Mouse (Mus musculus) lung, embryonic 16.5 days (tissue): ENCODE data around the gene Exosc10. TPM values are rescaled to one million over a fixed set of nuclear protein-coding genes. Genes with fewer than 3 reads are reported as not detected.

Experiments used
- ATAC-seq: fragments of 200-750 bp; cut with Nextera tagmentation; 2 replicates; pipeline ENCODE4 v1.8.0; 2017; ENCODE audit warnings: low read depth, mild to moderate bottlenecking, moderate library complexity
- H3K27ac ChIP-seq: fragments of 300-500 bp; sonication (generic); 2 replicates; pipeline ENCODE4 v1.5.1; 2014; ENCODE audit warnings: mild to moderate bottlenecking, control low read depth, low read length
- H3K27me3 ChIP-seq: fragments of 300-500 bp; sonication (generic); 2 replicates; pipeline ENCODE4 v1.6.1; 2014; ENCODE audit warnings: low read depth, low read length, mixed read lengths; ENCODE audit not compliant: control insufficient read depth, insufficient read depth
- H3K36me3 ChIP-seq: fragments of 300-500 bp; sonication (generic); 2 replicates; pipeline ENCODE4 v1.6.1; 2014; ENCODE audit warnings: low read length; ENCODE audit not compliant: control insufficient read depth, insufficient read depth
- H3K4me1 ChIP-seq: fragments of 300-500 bp; sonication (generic); replicated peaks from 2 replicates; pipeline ENCODE4 v1.6.1; 2014; ENCODE audit warnings: low read length, mixed read lengths; ENCODE audit not compliant: control insufficient read depth, insufficient read depth
- H3K4me2 ChIP-seq: fragments of 300-500 bp; sonication (generic); 2 replicates; pipeline ENCODE4 v1.6.1; 2014; ENCODE audit warnings: low read depth, low read length, control low read depth
- H3K4me3 ChIP-seq: fragments of 300-500 bp; sonication (generic); 2 replicates; pipeline ENCODE4 v1.5.1; 2014; ENCODE audit warnings: mild to moderate bottlenecking, low read length, control low read depth
- H3K9ac ChIP-seq: fragments of 300-500 bp; sonication (generic); 2 replicates; pipeline ENCODE4 v1.6.1; 2014; ENCODE audit warnings: low read length, control low read depth
- H3K9me3 ChIP-seq: fragments of 300-500 bp; sonication (generic); 2 replicates; pipeline ENCODE4 v1.6.1; 2016; ENCODE audit warnings: low read length; ENCODE audit not compliant: control insufficient read depth
- WGBS: fragments of 180-500 bp; shearing (Covaris S2); extraction: QIAGEN DNeasy Blood & Tissue Kit; methylation state at CpG from one replicate; pipeline ENCODE4 v1.1.7; 2014; 5-methylcytosine and 5-hydroxymethylcytosine counted together
- polyA plus RNA-seq: library from polyadenylated mRNA; unstranded; fragments of >200 nt; fragmentation: Nextera tagmentation; extraction: Ambion mirVana; gene quantifications from 2 replicates; pipeline ENCODE4 v1.2.1, GENCODE M21; 2015

Exosc10 gene
- polyA plus RNA-seq, 1 experiment from 2014 or later: 90.8 TPM

GRCm38 (mm10) chr4:148612557-148612956 lies 54.3 kb downstream of the Exosc10 start:
- Histone ChIP-seq H3K4me2 (no peak overlapping the region), H3K27me3 (no peaks in the 10 kb centered on the region), H3K4me3 (no peak overlapping the region), H3K9me3 (no peaks in the 10 kb centered on the region), H3K27ac (no peak overlapping the region), H3K4me1 (0 out of 2 replicates have a peak, but pooled peaks cover 3% of the 10 kb centered on the region), H3K9ac (no peak overlapping the region), H3K36me3 (peaks cover 25% of the 10 kb centered on the region)
- ATAC-seq: no peak
- WGBS: 47% methylated on average over 4 of the region's 4 CpGs

GRCm38 (mm10) chr4:148613738-148614137 lies 55.5 kb downstream of the Exosc10 start:
- H3K27me3 ChIP-seq: no peaks in the 10 kb centered on the region
- H3K4me2 ChIP-seq: no peak overlapping the region
- 0 out of 2 replicates have a peak, but pooled peaks cover under 1% of the 10 kb centered on the region for H3K4me1 ChIP-seq
- no peak overlapping the region for H3K27ac ChIP-seq
- H3K36me3 ChIP-seq: peaks cover 31% of the 10 kb centered on the region
- no peak overlapping the region for H3K4me3 ChIP-seq
- H3K9ac ChIP-seq: no peak overlapping the region
- 83% methylated on average over 9 of the region's 9 CpGs for WGBS
- ATAC-seq: no peak
- H3K9me3 ChIP-seq: no peaks in the 10 kb centered on the region

- Histone ChIP-seq H3K4me2 (no peak overlapping the region), H3K9me3 (no peaks in the 10 kb centered on the region), H3K4me1 (peaks cover 18% of the 10 kb centered on the region), H3K4me3 (no peak overlapping the region), H3K9ac (no peak overlapping the region), H3K27me3 (no peaks in the 10 kb centered on the region), H3K36me3 (peaks cover 67% of the 10 kb centered on the region), H3K27ac (no peak overlapping the region)
- ATAC-seq: peak; percentile 68
- 32% methylated on average over 1 of the region's 1 CpGs for WGBS
Observed at GRCm38 (mm10) chr4:148619805-148620204, 61.6 kb downstream of the Exosc10 start.

- ATAC-seq: no peak
- Histone ChIP-seq H3K27ac (no peak overlapping the region), H3K9ac (no peak overlapping the region), H3K4me2 (no peak overlapping the region), H3K36me3 (peaks cover 64% of the 10 kb centered on the region), H3K4me1 (peaks cover 22% of the 10 kb centered on the region), H3K9me3 (no peaks in the 10 kb centered on the region), H3K27me3 (no peaks in the 10 kb centered on the region), H3K4me3 (no peak overlapping the region)
- 87% methylated on average over 1 of the region's 1 CpGs for WGBS
Observed at GRCm38 (mm10) chr4:148620718-148621117, 62.5 kb downstream of the Exosc10 start.

- no peak for ATAC-seq
- Histone ChIP-seq H3K9ac (no peak overlapping the region), H3K36me3 (peaks cover 57% of the 10 kb centered on the region), H3K27me3 (no peaks in the 10 kb centered on the region), H3K4me1 (peaks cover 22% of the 10 kb centered on the region), H3K4me3 (no peak overlapping the region), H3K27ac (no peak overlapping the region), H3K9me3 (no peaks in the 10 kb centered on the region), H3K4me2 (no peak overlapping the region)
- WGBS: 88% methylated on average over 4 of the region's 4 CpGs
Observed at GRCm38 (mm10) chr4:148622485-148622884, 64.3 kb downstream of the Exosc10 start.

GRCm38 (mm10) chr4:148623609-148624008 lies 65.4 kb downstream of the Exosc10 start:
- 76% methylated on average over 4 of the region's 4 CpGs for WGBS
- ATAC-seq: no peak
- Histone ChIP-seq H3K36me3 (peaks cover 52% of the 10 kb centered on the region), H3K4me2 (peak overlapping the region; percentile 5; the same call in 1 of the 2 replicates), H3K9me3 (no peaks in the 10 kb centered on the region), H3K27me3 (no peaks in the 10 kb centered on the region), H3K27ac (no peak overlapping the region), H3K9ac (no peak overlapping the region), H3K4me3 (no peak overlapping the region), H3K4me1 (peaks cover 22% of the 10 kb centered on the region)

GRCm38 (mm10) chr4:148625010-148625409 lies 66.8 kb downstream of the Exosc10 start:
- Histone ChIP-seq H3K4me1 (peaks cover 22% of the 10 kb centered on the region), H3K4me2 (peak overlapping the region; percentile 70), H3K9me3 (no peaks in the 10 kb centered on the region), H3K27me3 (no peaks in the 10 kb centered on the region), H3K9ac (0 out of 2 replicates have a peak overlapping the region, but pooled peaks have one; percentile 5), H3K27ac (no peak overlapping the region), H3K36me3 (peaks cover 40% of the 10 kb centered on the region), H3K4me3 (peak overlapping the region; percentile 97)
- 74% methylated on average over 10 of the region's 10 CpGs for WGBS
- ATAC-seq: no peak

GRCm38 (mm10) chr4:148625756-148626622 lies 67.8 kb downstream of the Exosc10 start:
- ATAC-seq: peak; percentile 71
- peak overlapping the region; percentile 99 for H3K9ac ChIP-seq

GRCm38 (mm10) chr4:148626623-148627185 lies 68.5 kb downstream of the Exosc10 start, which contains the start of gene Tardbp:
Gene Tardbp, minus strand, starts transcription at chr4:148627019.
- H3K4me2 ChIP-seq: peak within 1 kb of the TSS; percentile 70
- WGBS: under 1% methylated on average over 51 of the region's 51 CpGs
- no peaks in the 10 kb centered on the region for H3K27me3 ChIP-seq
- ATAC-seq: peak; percentile 96
- H3K4me3 ChIP-seq: peak within 1 kb of the TSS; percentile 97
- peaks cover 28% of the 10 kb centered on the region for H3K36me3 ChIP-seq
- peak within 1 kb of the TSS; percentile 91 for H3K27ac ChIP-seq
- H3K9ac ChIP-seq: peak within 1 kb of the TSS; percentile 99
- H3K4me1 ChIP-seq: peaks cover 16% of the 10 kb centered on the region
- no peaks in the 10 kb centered on the region for H3K9me3 ChIP-seq

More at GRCm38 (mm10) chr4:148625756-148626622, 67.8 kb downstream of the Exosc10 start:
- under 1% methylated on average over 57 of the region's 57 CpGs for WGBS
- no peaks in the 10 kb centered on the region for H3K27me3 ChIP-seq
- peaks cover 35% of the 10 kb centered on the region for H3K36me3 ChIP-seq
- H3K4me2 ChIP-seq: peak overlapping the region; percentile 70
- peak overlapping the region; percentile 97 for H3K4me3 ChIP-seq
- H3K27ac ChIP-seq: peak overlapping the region; percentile 91
- no peaks in the 10 kb centered on the region for H3K9me3 ChIP-seq
- peaks cover 22% of the 10 kb centered on the region for H3K4me1 ChIP-seq
